Mouse (Mus musculus): ENCODE data around the gene Gm21970. TPM values are rescaled to one million over a fixed set of nuclear protein-coding genes. Genes with fewer than 3 reads are reported as not detected.
A peak's percentile ranks its signal among the peaks of the same experiment; 100 is the strongest.

The Gm21970 gene
- polyA plus RNA-seq, 1 experiment, result not detected

GRCm38 (mm10) chr16:91396844-91397537 is 5.5 kb downstream of the Gm21970 start:
- no peak for DNase-seq (ENCODE audit: low read depth, low spot score)
- WGBS, result 89% methylated on average over 10 of the region's 10 CpGs

- no peak for DNase-seq (ENCODE audit: low read depth, low spot score)
- WGBS, result 87% methylated on average over 12 of the region's 12 CpGs
Measured at GRCm38 (mm10) chr16:91398030-91398429, 6.5 kb downstream of the Gm21970 start.

- no peak for DNase-seq (ENCODE audit: low read depth, low spot score)
- WGBS, result 92% methylated on average over 7 of the region's 7 CpGs
Measured at GRCm38 (mm10) chr16:91398944-91399343, 7.4 kb downstream of the Gm21970 start.

- no peak for DNase-seq (ENCODE audit: low read depth, low spot score)
- WGBS, result 41% methylated on average over 6 of the region's 6 CpGs
Measured at GRCm38 (mm10) chr16:91401569-91402165, 10.1 kb downstream of the Gm21970 start.

- DNase-seq (ENCODE audit: low read depth, low spot score), result no peak
- WGBS, result 88% methylated on average over 9 of the region's 9 CpGs
Measured at GRCm38 (mm10) chr16:91403784-91404183, 12.3 kb downstream of the Gm21970 start.

- no peak for DNase-seq (ENCODE audit: low read depth, low spot score)
- WGBS, result 94% methylated on average over 8 of the region's 8 CpGs
Measured at GRCm38 (mm10) chr16:91404187-91404586, 12.7 kb downstream of the Gm21970 start.

- no peak for DNase-seq (ENCODE audit: low read depth, low spot score)
- WGBS, result 70% methylated on average over 10 of the region's 10 CpGs
Measured at GRCm38 (mm10) chr16:91404828-91405577, 13.5 kb downstream of the Gm21970 start.

- WGBS, result under 1% methylated on average over 51 of the region's 51 CpGs
- no peak for DNase-seq (ENCODE audit: low read depth, low spot score)
Measured at GRCm38 (mm10) chr16:91405640-91406584, 14.4 kb downstream of the Gm21970 start, which contains the start of gene Il10rb. Gene Il10rb (plus strand): TSS chr16:91406164.

GRCm38 (mm10) chr16:91406585-91407220 is 15.2 kb downstream of the Gm21970 start:
- whole genome bisulfite sequencing, result 2% methylated on average over 13 of the region's 13 CpGs
- no peak for DNase-seq (ENCODE audit: low read depth, low spot score)

- DNase-seq (ENCODE audit: low read depth, low spot score), result peak; percentile 85
Measured at GRCm38 (mm10) chr16:91413102-91413844, 21.8 kb downstream of the Gm21970 start.

GRCm38 (mm10) chr16:91415391-91416189 is 24.1 kb downstream of the Gm21970 start:
- 80% methylated on average over 9 of the region's 9 CpGs for WGBS
- no peak for DNase-seq (ENCODE audit: low read depth, low spot score)

More at GRCm38 (mm10) chr16:91413102-91413844, 21.8 kb downstream of the Gm21970 start:
- 28% methylated on average over 12 of the region's 12 CpGs for WGBS

- WGBS, result 96% methylated on average over 6 of the region's 6 CpGs
- no peak for DNase-seq (ENCODE audit: low read depth, low spot score)
Measured at GRCm38 (mm10) chr16:91416357-91416756, 24.8 kb downstream of the Gm21970 start.

GRCm38 (mm10) chr16:91416938-91417337 is 25.4 kb downstream of the Gm21970 start:
- 84% methylated on average over 7 of the region's 7 CpGs for WGBS
- no peak for DNase-seq (ENCODE audit: low read depth, low spot score)

- WGBS, result 81% methylated on average over 5 of the region's 5 CpGs
- no peak for DNase-seq (ENCODE audit: low read depth, low spot score)
Measured at GRCm38 (mm10) chr16:91418531-91418930, 27.0 kb downstream of the Gm21970 start.

GRCm38 (mm10) chr16:91425816-91426215 is 34.3 kb downstream of the Gm21970 start:
- WGBS, result 94% methylated on average over 6 of the region's 6 CpGs
- no peak for DNase-seq (ENCODE audit: low read depth, low spot score)

GRCm38 (mm10) chr16:91426586-91426985 is 35.1 kb downstream of the Gm21970 start:
- no peak for DNase-seq (ENCODE audit: low read depth, low spot score)
- WGBS, result 87% methylated on average over 4 of the region's 4 CpGs

GRCm38 (mm10) chr16:91427461-91427860 is 35.9 kb downstream of the Gm21970 start:
- WGBS, result 65% methylated on average over 5 of the region's 5 CpGs
- DNase-seq (ENCODE audit: low read depth, low spot score), result no peak

All from large intestine, adult 2 months (tissue).